Mouse (Mus musculus) thymus, postnatal 0 days (tissue): ENCODE data around the gene Papolb. TPM values are rescaled to one million over a fixed set of nuclear protein-coding genes. Genes with fewer than 3 reads are reported as not detected.

Experiments used
- DNase-seq: peaks from one replicate; pipeline ENCODE4 v3.0.0-alpha.2; 2015; ENCODE audit warnings: low spot score
- polyA plus RNA-seq: library from polyadenylated mRNA; unstranded; fragments of >200 nt; fragmentation: Nextera tagmentation; extraction: Ambion mirVana; gene quantifications from 2 replicates; pipeline ENCODE4 v1.2.1, GENCODE M21; 2015

Papolb gene
- polyA plus RNA-seq, 1 experiment from 2014 or later = not detected

- DNase-seq = no peak
These were observed 9.5 kb downstream of the Papolb start for GRCm38 (mm10) chr5:142520360-142520759.

DNA sequence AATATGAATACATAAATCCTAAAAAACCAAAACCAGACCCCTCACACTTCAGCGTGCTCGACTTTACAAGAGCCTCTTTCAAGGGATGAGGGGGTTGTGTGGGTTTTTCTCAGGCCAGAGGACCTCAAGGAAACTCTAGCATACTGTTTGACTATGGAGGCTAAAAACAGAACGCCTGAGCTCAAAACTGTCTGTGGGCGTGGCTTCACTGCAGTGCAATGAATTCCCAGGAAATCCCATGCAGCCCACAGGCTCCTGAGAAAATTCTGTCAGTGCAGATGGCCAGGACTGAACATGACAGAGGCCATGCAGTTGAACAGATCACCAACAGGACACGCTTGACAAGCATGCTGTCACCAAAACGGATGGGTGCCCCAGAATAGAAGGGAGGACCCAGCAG is 10.9 kb downstream of the Papolb start:
- no peak for DNase-seq

DNA sequence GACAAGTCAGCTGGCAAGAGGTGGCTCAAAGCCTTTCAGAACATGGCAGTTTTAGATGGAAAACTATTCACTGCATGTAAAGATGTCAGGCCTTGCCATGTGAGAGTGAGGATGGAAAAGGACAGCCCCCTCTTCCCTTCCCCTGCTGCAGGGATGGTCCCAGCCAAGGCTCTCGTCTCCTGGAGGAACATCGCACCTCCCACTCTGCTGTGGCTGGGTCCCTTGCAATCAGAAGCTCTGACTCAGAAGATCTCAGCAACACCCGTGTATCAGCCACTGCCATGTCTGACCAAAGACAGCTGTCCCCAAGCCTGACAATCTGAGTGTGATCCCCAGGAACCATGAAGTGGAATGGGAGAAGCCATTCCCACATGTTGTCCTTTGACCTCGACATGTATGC is 17.8 kb downstream of the Papolb start:
- no peak for DNase-seq

DNA sequence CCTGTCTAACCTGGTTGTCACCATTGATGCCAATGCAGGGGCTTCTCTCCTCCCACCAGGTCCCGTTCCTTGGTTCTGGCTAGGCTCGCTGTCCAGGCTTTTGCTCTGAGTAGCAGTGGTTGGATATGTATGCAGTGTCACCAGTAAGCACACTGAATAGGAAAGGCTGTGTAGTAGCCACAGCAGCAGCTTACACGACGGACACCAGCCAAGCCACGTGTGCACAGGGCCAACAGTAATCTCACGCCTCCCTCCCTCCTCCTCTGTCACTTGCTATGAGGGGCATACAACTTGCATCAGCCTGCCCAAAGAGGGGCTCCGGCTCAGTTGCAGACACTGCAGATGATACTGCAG is 19.8 kb downstream of the Papolb start:
- no peak for DNase-seq

DNA sequence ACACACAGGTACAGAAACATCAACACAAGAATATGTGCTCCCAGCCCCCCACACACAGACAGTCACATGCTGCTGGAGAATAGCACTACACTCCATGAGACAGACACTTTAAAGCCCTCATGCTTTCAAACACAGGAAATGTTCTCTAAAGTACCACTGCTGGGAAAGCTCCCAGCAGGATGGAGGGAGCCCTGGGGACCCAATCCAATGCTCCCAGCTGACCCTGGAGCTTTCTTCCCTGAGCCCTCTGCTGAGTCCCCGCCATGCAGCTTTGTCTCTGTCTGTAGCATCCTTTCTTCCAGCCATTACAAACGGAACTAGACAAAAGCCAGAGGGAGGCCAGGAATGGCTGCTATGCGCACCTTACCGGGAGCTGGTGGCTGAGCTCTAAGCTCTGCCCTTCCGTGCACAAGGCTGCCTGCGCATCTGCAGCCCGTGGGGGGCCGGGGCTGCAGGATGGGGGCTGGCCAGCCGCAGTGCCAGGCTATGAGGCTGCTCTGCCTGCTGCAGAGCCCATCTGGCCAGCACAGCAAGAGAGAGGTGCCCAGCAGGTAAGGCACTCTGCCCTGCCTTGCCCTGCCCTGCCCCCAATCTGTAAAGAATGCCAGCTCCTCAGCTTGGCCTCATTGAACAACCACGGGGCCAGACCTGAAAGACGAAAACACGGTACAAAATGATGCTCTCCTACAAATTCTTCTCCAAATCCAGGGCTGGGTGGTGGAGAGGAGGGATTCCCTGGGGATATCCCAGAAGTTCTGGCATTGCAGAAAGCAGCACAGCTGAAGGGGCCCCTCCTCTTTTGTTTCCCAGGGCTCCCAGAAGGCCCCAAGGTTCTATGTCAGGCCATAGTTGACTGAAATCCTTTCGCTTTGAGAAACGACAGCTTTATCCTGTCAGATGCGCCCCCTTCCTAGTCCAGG is 20.5 kb downstream of the Papolb start:
- DNase-seq = no peak

DNA sequence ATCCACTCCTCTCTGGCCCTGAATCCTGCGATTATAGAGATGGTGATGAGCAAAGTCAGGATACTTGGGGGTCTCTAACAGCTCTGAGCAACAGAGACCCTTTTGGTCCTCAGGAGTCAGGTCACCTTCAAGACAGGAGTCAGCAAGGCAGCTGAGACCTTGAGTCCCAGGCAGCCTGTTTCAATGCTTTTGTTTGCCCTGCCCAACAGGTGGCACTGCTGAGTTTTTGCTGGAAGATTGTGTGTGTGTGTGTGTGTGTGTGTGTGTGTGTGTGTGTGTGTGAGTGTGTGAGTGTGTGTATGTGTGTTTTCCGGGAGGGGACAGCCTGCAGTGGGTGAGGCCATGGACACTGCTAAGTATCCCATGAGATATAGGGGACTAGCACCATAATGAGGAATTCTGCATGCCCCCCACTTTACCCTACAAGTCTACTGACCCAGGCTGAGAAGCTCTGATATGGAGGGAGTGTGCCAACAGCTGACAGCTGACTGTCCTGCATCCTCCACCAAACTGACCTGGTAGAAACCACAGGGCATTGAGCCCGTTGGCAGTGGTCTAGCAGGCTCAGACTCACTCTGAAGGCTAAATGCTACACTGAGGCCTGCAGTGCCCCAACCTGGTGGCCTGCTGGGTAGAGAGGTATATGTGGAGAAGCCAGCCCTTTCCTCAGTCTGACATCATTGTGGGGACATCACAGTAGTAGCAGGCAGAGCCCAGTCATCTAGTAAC is 24.0 kb downstream of the Papolb start:
- no peak for DNase-seq

GRCm38 (mm10) chr5:142504175-142504574 is 25.7 kb downstream of the Papolb start:
- DNase-seq = no peak

GRCm38 (mm10) chr5:142502414-142502813 is 27.5 kb downstream of the Papolb start:
- peak; percentile 61 for DNase-seq

GRCm38 (mm10) chr5:142500918-142501317 is 29.0 kb downstream of the Papolb start:
- no peak for DNase-seq

- peak; percentile 31 for DNase-seq
These were observed 30.9 kb downstream of the Papolb start for GRCm38 (mm10) chr5:142498964-142499363.

DNA sequence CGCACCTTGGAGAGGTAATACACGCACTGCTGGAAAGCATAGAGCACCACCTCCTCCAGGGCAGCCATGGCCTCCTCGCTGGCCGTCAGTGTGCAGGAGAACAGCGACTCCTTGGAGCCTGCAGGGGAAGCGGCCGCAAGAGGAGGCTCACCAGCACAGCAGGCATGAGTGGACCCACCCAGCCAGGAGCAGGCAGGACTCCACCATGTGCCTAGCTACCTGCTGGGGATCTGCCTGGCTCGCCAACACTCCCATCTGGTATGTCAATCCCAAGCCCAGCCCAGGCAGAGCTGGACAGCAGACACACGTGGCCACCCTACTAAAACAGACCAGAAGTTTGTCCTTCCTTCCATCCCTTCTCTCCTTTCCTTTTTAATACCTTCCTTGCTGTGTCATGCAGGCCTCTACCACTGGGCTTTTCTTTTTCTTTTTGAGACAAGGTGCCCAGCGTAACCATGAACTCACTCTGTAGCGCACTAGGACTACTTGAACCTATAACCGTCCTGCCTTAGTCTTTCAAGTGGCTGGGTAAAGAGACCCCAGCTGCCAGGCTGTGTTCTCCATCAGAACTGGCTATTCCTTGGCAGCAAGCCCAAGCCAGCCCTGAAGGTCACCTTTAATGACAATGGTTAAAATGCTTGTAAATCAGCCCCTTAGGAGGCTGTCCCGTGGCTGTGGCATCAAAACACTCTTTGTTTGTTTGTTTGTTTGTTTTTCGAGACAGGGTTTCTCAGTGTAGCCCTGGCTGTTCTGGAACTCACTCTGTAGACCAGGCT is 34.4 kb downstream of the Papolb start:
- DNase-seq = no peak

- no peak for DNase-seq
These were observed 36.6 kb downstream of the Papolb start for GRCm38 (mm10) chr5:142493307-142493706.

GRCm38 (mm10) chr5:142489955-142490707 is 39.7 kb downstream of the Papolb start:
- no peak for DNase-seq

- no peak for DNase-seq
These were observed 43.2 kb downstream of the Papolb start for GRCm38 (mm10) chr5:142486654-142487053.

DNA sequence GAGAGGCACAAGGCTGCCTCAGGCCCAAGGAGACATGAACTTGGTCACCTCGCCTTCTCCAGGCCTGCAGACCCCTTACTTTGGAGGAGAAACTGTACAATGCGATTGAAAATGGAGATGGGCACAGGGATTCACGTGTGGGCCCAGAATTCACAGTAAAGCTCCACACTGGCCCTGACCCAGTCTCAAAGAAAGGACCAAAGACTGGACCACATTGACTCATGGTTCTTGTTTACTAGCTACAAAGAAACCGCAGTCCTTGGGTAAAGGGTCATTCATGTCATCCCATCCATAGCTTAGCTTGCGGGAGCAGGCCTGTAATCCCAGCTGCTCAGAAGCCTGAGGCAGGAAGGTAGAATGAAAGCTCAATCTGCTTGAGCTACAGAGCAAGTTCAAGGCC is 46.3 kb downstream of the Papolb start:
- DNase-seq = no peak

- DNase-seq = peak; percentile 51
These were observed 47.4 kb downstream of the Papolb start for GRCm38 (mm10) chr5:142482512-142482911.

DNA sequence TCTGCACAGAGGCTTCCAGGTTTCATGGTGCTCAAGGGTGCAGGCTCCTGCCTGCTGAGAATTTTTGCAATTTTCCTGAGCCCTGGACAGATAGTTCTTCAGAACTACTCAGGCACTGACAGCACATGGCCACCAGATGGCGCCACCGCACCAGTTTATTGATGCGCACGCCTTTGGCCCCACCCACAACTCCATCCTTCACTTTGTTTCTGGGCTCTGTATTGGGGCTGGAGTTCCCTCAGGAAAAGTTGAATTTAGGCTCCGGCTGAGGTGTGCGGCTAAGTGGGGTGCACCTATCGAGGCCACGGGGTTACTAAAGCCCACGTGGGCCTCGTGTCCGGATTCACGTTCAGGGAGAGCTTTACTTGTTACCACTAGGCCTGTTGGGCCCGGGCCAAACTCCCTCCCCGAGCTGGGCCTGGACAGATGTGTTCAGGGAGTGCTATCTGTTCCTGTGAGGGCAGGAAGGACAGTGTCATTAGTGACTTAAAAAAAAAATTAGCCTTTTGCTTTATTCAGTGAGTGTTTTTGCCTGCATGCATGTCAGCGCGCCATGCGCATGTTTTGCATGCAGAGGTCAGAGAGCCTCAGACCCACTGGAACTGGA is 50.9 kb downstream of the Papolb start:
- peak; percentile 70 for DNase-seq

- no peak for DNase-seq
These were observed 51.8 kb downstream of the Papolb start for GRCm38 (mm10) chr5:142477866-142478615.

DNA sequence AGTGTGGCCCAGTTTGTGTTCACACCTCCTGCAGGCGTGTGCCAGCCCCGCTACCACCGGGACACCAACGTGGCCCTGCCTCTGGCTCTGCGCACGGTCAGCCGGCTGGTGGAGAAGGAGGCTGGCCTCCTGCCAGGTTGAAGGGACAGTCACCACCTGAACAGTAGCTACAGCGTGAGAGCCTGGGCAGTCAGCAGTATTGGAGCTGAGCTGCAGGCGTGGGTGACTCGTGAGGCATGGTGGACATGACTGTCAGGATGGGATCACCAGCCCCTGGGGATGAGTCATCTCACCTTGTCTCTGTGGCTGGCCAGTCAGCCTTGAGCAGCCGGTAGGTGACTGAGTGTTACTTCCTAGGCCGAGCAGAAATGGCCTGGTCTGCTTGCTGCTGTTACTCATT is 52.5 kb downstream of the Papolb start:
- no peak for DNase-seq
